Mouse (Mus musculus) forebrain, embryonic 12.5 days (tissue): ENCODE data around the gene Tram2. TPM values are rescaled to one million over a fixed set of nuclear protein-coding genes. Genes with fewer than 3 reads are reported as not detected.

Source experiments
- ATAC-seq: fragments of 200-750 bp; cut with Nextera tagmentation; 2 replicates; pipeline ENCODE4 v1.8.0; 2017; ENCODE audit warnings: moderate TSS enrichment; ENCODE audit not compliant: low FRiP score
- H3K27ac ChIP-seq: fragments of 300-500 bp; sonication (generic); 2 replicates; pipeline ENCODE4 v1.5.1; 2016; ENCODE audit warnings: mild to moderate bottlenecking
- H3K27me3 ChIP-seq: fragments of 300-500 bp; sonication (generic); 2 replicates; pipeline ENCODE4 v1.6.1; 2016; ENCODE audit warnings: mild to moderate bottlenecking
- H3K36me3 ChIP-seq: fragments of 300-500 bp; sonication (generic); replicated peaks from 2 replicates; pipeline ENCODE4 v1.6.1; 2016; ENCODE audit warnings: mild to moderate bottlenecking
- H3K4me1 ChIP-seq: fragments of 300-500 bp; sonication (generic); 2 replicates; pipeline ENCODE4 v1.6.1; 2016
- H3K4me2 ChIP-seq: fragments of 300-500 bp; sonication (generic); 2 replicates; pipeline ENCODE4 v1.6.1; 2016; ENCODE audit warnings: mild to moderate bottlenecking, moderate library complexity
- H3K4me3 ChIP-seq: fragments of 300-500 bp; sonication (generic); replicated peaks from 2 replicates; pipeline ENCODE4 v1.5.1; 2016; ENCODE audit warnings: mild to moderate bottlenecking
- H3K9ac ChIP-seq: fragments of 300-500 bp; sonication (generic); 2 replicates; pipeline ENCODE4 v1.6.1; 2016; ENCODE audit warnings: mild to moderate bottlenecking
- H3K9me3 ChIP-seq: fragments of 300-500 bp; sonication (generic); 2 replicates; pipeline ENCODE4 v1.6.1; 2016
- WGBS: fragments of 180-500 bp; shearing (Covaris S2); methylation state at CpG from one replicate; pipeline ENCODE4 v1.1.7; 2016; 5-methylcytosine and 5-hydroxymethylcytosine counted together
- polyA plus RNA-seq: library from polyadenylated mRNA; unstranded; fragments of >200 nt; fragmentation: Nextera tagmentation; extraction: Ambion mirVana; gene quantifications from 2 replicates; pipeline ENCODE4 v1.2.1, GENCODE M21; 2016

Tram2 gene
- polyA plus RNA-seq, 1 experiment from 2014 or later, result 4.1 TPM

- Histone ChIP-seq H3K9ac (no peak overlapping the region), H3K27me3 (no peaks in the 10 kb centered on the region), H3K9me3 (no peaks in the 10 kb centered on the region), H3K27ac (no peak overlapping the region), H3K36me3 (no peaks in the 10 kb centered on the region), H3K4me3 (no peak overlapping the region), H3K4me2 (no peak overlapping the region), H3K4me1 (peaks cover 4% of the 10 kb centered on the region; the same call in 1 of the 2 replicates)
- ATAC-seq, result no peak
- 92% methylated on average over 6 of the region's 6 CpGs for WGBS
Measured at GRCm38 (mm10) chr1:20981764-20982163, 97.3 kb downstream of the Tram2 start.

- Histone ChIP-seq H3K36me3 (no peaks in the 10 kb centered on the region), H3K9ac (no peak overlapping the region), H3K4me3 (no peak overlapping the region), H3K27ac (no peak overlapping the region), H3K4me1 (no peaks in the 10 kb centered on the region; the same call in 1 of the 2 replicates), H3K9me3 (no peaks in the 10 kb centered on the region), H3K4me2 (no peak overlapping the region), H3K27me3 (no peaks in the 10 kb centered on the region)
- WGBS, result 44% methylated on average over 1 of the region's 1 CpGs
- ATAC-seq, result no peak
Measured at GRCm38 (mm10) chr1:20980553-20980952, 98.5 kb downstream of the Tram2 start.

GRCm38 (mm10) chr1:20974341-20975135 is 104.5 kb downstream of the Tram2 start:
- no peak overlapping the region for H3K4me2 ChIP-seq
- no peak overlapping the region for H3K27ac ChIP-seq
- H3K27me3 ChIP-seq, result no peaks in the 10 kb centered on the region
- H3K4me1 ChIP-seq, result no peaks in the 10 kb centered on the region
- H3K9ac ChIP-seq, result no peak overlapping the region
- no peaks in the 10 kb centered on the region for H3K9me3 ChIP-seq
- H3K4me3 ChIP-seq, result no peak overlapping the region
- H3K36me3 ChIP-seq, result no peaks in the 10 kb centered on the region
- 79% methylated on average over 9 of the region's 9 CpGs for WGBS
- ATAC-seq, result no peak

GRCm38 (mm10) chr1:20973389-20973788 is 105.6 kb downstream of the Tram2 start:
- 95% methylated on average over 6 of the region's 6 CpGs for WGBS
- no peak overlapping the region for H3K9ac ChIP-seq
- H3K4me2 ChIP-seq, result no peak overlapping the region
- H3K27me3 ChIP-seq, result no peaks in the 10 kb centered on the region
- ATAC-seq, result no peak
- H3K4me3 ChIP-seq, result no peak overlapping the region
- H3K27ac ChIP-seq, result no peak overlapping the region
- H3K36me3 ChIP-seq, result no peaks in the 10 kb centered on the region
- no peaks in the 10 kb centered on the region for H3K4me1 ChIP-seq
- H3K9me3 ChIP-seq, result no peaks in the 10 kb centered on the region

- no peaks in the 10 kb centered on the region for H3K4me1 ChIP-seq
- no peaks in the 10 kb centered on the region for H3K36me3 ChIP-seq
- H3K9ac ChIP-seq, result no peak overlapping the region
- H3K9me3 ChIP-seq, result no peaks in the 10 kb centered on the region
- H3K27ac ChIP-seq, result no peak overlapping the region
- 85% methylated on average over 2 of the region's 2 CpGs for WGBS
- ATAC-seq, result no peak
- H3K4me3 ChIP-seq, result no peak overlapping the region
- H3K4me2 ChIP-seq, result no peak overlapping the region
- H3K27me3 ChIP-seq, result no peaks in the 10 kb centered on the region
Measured at GRCm38 (mm10) chr1:20969642-20970041, 109.4 kb downstream of the Tram2 start.

- Histone ChIP-seq H3K27me3 (no peaks in the 10 kb centered on the region), H3K36me3 (no peaks in the 10 kb centered on the region), H3K9me3 (no peaks in the 10 kb centered on the region), H3K4me1 (peaks cover 7% of the 10 kb centered on the region), H3K4me3 (no peak overlapping the region), H3K27ac (no peak overlapping the region), H3K4me2 (no peak overlapping the region), H3K9ac (no peak overlapping the region)
- 81% methylated on average over 3 of the region's 3 CpGs for WGBS
- ATAC-seq, result no peak
Measured at GRCm38 (mm10) chr1:20954876-20955275, 124.2 kb downstream of the Tram2 start.

- Histone ChIP-seq H3K27me3 (no peaks in the 10 kb centered on the region), H3K9ac (peak overlapping the region; percentile 69), H3K4me1 (peaks cover 7% of the 10 kb centered on the region), H3K4me2 (peak overlapping the region; percentile 73), H3K9me3 (no peaks in the 10 kb centered on the region), H3K36me3 (no peaks in the 10 kb centered on the region), H3K4me3 (peak overlapping the region; percentile 54), H3K27ac (peak overlapping the region; percentile 83)
- WGBS, result 3% methylated on average over 16 of the region's 16 CpGs
- no peak; the same call in 1 of the 2 replicates for ATAC-seq
Measured at GRCm38 (mm10) chr1:20951799-20952198, 127.2 kb downstream of the Tram2 start.

GRCm38 (mm10) chr1:20951300-20951763 is 127.7 kb downstream of the Tram2 start, which contains the start of gene Efhc1:
Gene Efhc1 (plus strand): TSS chr1:20951626.
- peak within 1 kb of the TSS; percentile 83 for H3K27ac ChIP-seq
- peak within 1 kb of the TSS; percentile 54 for H3K4me3 ChIP-seq
- peak within 1 kb of the TSS; percentile 73 for H3K4me2 ChIP-seq
- no peaks in the 10 kb centered on the region for H3K27me3 ChIP-seq
- H3K4me1 ChIP-seq, result peaks cover 7% of the 10 kb centered on the region
- ATAC-seq, result peak; percentile 98
- no peaks in the 10 kb centered on the region for H3K36me3 ChIP-seq
- WGBS, result 2% methylated on average over 22 of the region's 23 CpGs
- no peaks in the 10 kb centered on the region for H3K9me3 ChIP-seq
- H3K9ac ChIP-seq, result peak within 1 kb of the TSS; percentile 69

Other genes with a start within 250 kb of the Tram2 start
- gene Paqr8, start 188.6 kb downstream of the Tram2 start, polyA plus RNA-seq, result 11.6 and 14.0 TPM in 2 replicates
- gene Efhc1, start 127.6 kb downstream of the Tram2 start, polyA plus RNA-seq, result 2.0 and 2.9 TPM in 2 replicates
- gene Tmem14a, start 139.3 kb upstream of the Tram2 start, polyA plus RNA-seq, result 12.7 and 13.6 TPM in 2 replicates
- gene Gsta3, start 161.4 kb upstream of the Tram2 start, polyA plus RNA-seq, result 0.23 and 0.26 TPM in 2 replicates